Comparison of ENCODE assay signal across 20 mouse cellular contexts in genomic region chr10:67558053-67558452, GRCm38 (mm10). TPM values are rescaled to one million over a fixed set of nuclear protein-coding genes. Genes with fewer than 3 reads are reported as not detected.
DNase-seq lines count a peak whose midpoint lies in the region; ATAC-seq and TF ChIP-seq lines count a peak whose summit lies in the region.
"Had no signal": no experiment of that assay in that cellular context is flagged by ENCODE, and none has a peak within 500 bp of the region (broad histone marks: within the 10 kb centered on the region; RNA-seq: fewer than 3 reads in every experiment).

No protein-coding gene starts in this region.

- no peaks in the 10 kb centered on the region for H3K36me3 ChIP-seq in forebrain, embryonic 14.5 days (ENCODE audit: control insufficient read depth, insufficient read depth, low read length)
- no peaks in the 10 kb centered on the region for H3K36me3 ChIP-seq in forebrain, postnatal 0 days (ENCODE audit: insufficient read depth)
- H3K36me3 ChIP-seq in kidney, embryonic 14.5 days (ENCODE audit: control insufficient read depth, insufficient read depth, low read length), result no peaks in the 10 kb centered on the region
- H3K36me3 ChIP-seq: embryonic facial prominence, embryonic 10.5 days; embryonic facial prominence, embryonic 12.5 days had no signal

- peaks cover 72% of the 10 kb centered on the region for H3K27me3 ChIP-seq in forebrain, embryonic 14.5 days (replicated peaks; ENCODE audit: control insufficient read depth, insufficient read depth, low read length)
- H3K27me3 ChIP-seq in forebrain, postnatal 0 days (ENCODE audit: insufficient read depth, low read length), result peaks cover 46% of the 10 kb centered on the region
- H3K27me3 ChIP-seq in kidney, embryonic 14.5 days (ENCODE audit: control insufficient read depth, insufficient read depth, low read length), result no peaks in the 10 kb centered on the region
- H3K27me3 ChIP-seq: embryonic facial prominence, embryonic 12.5 days had no signal

- H3K9ac ChIP-seq in forebrain, embryonic 14.5 days (ENCODE audit: low read length), result no peak overlapping the region
- H3K9ac ChIP-seq in forebrain, postnatal 0 days, result no peak overlapping the region
- H3K9ac ChIP-seq in kidney, embryonic 14.5 days (ENCODE audit: low read depth, low read length), result no peak overlapping the region
- H3K9ac ChIP-seq: embryonic facial prominence, embryonic 12.5 days; forebrain, embryonic 13.5 days had no signal

- DNase-seq in forebrain, embryonic 14.5 days (ENCODE audit: low spot score), result peak; percentile 20
- no peak for DNase-seq in forebrain, postnatal 0 days
- peak; percentile 69 for DNase-seq in brain, adult 2 months (ENCODE audit: low read depth, low spot score)
- peak; percentile 64 for DNase-seq in telencephalon, adult 2 months (ENCODE audit: low read depth, low spot score)
- DNase-seq: adrenal gland, adult 2 months; adrenal gland, postnatal 10 days; adrenal gland, postnatal 25 days; B cell, adult 2 months; cerebellum, adult 11 months; cerebellum, adult 18-20 months; cerebellum, adult 8-10 months; cerebellum, adult 9-11 months; cerebellum, postnatal 14 days; cerebellum, postnatal 36 days had no signal

- H3K27ac ChIP-seq in forebrain, embryonic 14.5 days (ENCODE audit: low read depth, low read length), result no peak overlapping the region
- no peak overlapping the region for H3K27ac ChIP-seq in forebrain, postnatal 0 days (ENCODE audit: low read depth, low read length)
- H3K27ac ChIP-seq in kidney, embryonic 14.5 days (ENCODE audit: low read depth, low read length), result no peak overlapping the region
- H3K27ac ChIP-seq: embryonic facial prominence, embryonic 10.5 days; embryonic facial prominence, embryonic 12.5 days; forebrain, embryonic 13.5 days had no signal

- 67% methylated on average over 4 of the region's 4 CpGs for WGBS in forebrain, embryonic 14.5 days
- 48% methylated on average over 4 of the region's 4 CpGs for WGBS in forebrain, postnatal 0 days
- 77% methylated on average over 4 of the region's 4 CpGs for WGBS in kidney, embryonic 14.5 days

- TF ChIP-seq CTCF in forebrain, postnatal 0 days (IDR thresholded peaks at IDR 0.05; ENCODE audit: low read depth), result no peak

- no peak overlapping the region for H3K4me3 ChIP-seq in forebrain, embryonic 14.5 days (ENCODE audit: low read depth, low read length)
- H3K4me3 ChIP-seq in forebrain, postnatal 0 days (ENCODE audit: low read depth, low read length), result no peak overlapping the region
- no peak overlapping the region for H3K4me3 ChIP-seq in kidney, embryonic 14.5 days (ENCODE audit: low read length)
- H3K4me3 ChIP-seq: embryonic facial prominence, embryonic 10.5 days; embryonic facial prominence, embryonic 12.5 days; forebrain, embryonic 13.5 days had no signal

- H3K4me2 ChIP-seq in forebrain, embryonic 14.5 days (ENCODE audit: low read length), result no peak overlapping the region
- H3K4me2 ChIP-seq in forebrain, postnatal 0 days (ENCODE audit: low read depth), result no peak overlapping the region
- no peak overlapping the region for H3K4me2 ChIP-seq in kidney, embryonic 14.5 days (replicated peaks; ENCODE audit: low read depth, low read length)
- H3K4me2 ChIP-seq: embryonic facial prominence, embryonic 12.5 days; forebrain, embryonic 13.5 days had no signal

- ATAC-seq in forebrain, embryonic 14.5 days, result no peak
- ATAC-seq in forebrain, postnatal 0 days, result no peak
- no peak for ATAC-seq in kidney, embryonic 14.5 days (ENCODE audit: low FRiP score, low TSS enrichment)
- ATAC-seq: forebrain, embryonic 13.5 days; forebrain, embryonic 16.5 days had no signal

- peaks cover 12% of the 10 kb centered on the region; the same call in 1 of the 2 replicates for H3K9me3 ChIP-seq in forebrain, embryonic 14.5 days (replicated peaks; ENCODE audit: control insufficient read depth, low read length)
- 0 out of 2 replicates have a peak, but pooled peaks cover 9% of the 10 kb centered on the region for H3K9me3 ChIP-seq in forebrain, postnatal 0 days (ENCODE audit: low read length)
- H3K9me3 ChIP-seq in kidney, embryonic 14.5 days (ENCODE audit: control insufficient read depth, low read length), result no peaks in the 10 kb centered on the region
- H3K9me3 ChIP-seq: embryonic facial prominence, embryonic 10.5 days; embryonic facial prominence, embryonic 12.5 days had no signal

- H3K4me1 ChIP-seq in forebrain, embryonic 14.5 days (ENCODE audit: control insufficient read depth, insufficient read depth, low read length), result 0 out of 2 replicates have a peak, but pooled peaks cover 5% of the 10 kb centered on the region
- H3K4me1 ChIP-seq in forebrain, postnatal 0 days (ENCODE audit: insufficient read depth), result no peaks in the 10 kb centered on the region; the same call in 1 of the 2 replicates
- H3K4me1 ChIP-seq in kidney, embryonic 14.5 days (ENCODE audit: control insufficient read depth, insufficient read depth, low read length), result no peaks in the 10 kb centered on the region
- H3K4me1 ChIP-seq: embryonic facial prominence, embryonic 12.5 days had no signal

RNA-seq across cellular contexts. Expression of gene Ado, which starts 9.3 kb away (rescaled TPM):
- 67.3 and 80.5 TPM in 2 replicates for polyA plus RNA-seq in forebrain, embryonic 14.5 days (2014; fragmentation: Nextera tagmentation; extraction: Ambion mirVana)
- total RNA-seq in forebrain, postnatal 0 days (2014; rRNA removed), result 51.9 and 52.6 TPM in 2 replicates
- polyA plus RNA-seq in forebrain, postnatal 0 days (2015; fragmentation: Nextera tagmentation; extraction: Ambion mirVana), result 58.0 and 59.5 TPM in 2 replicates
- polyA plus RNA-seq in kidney, embryonic 14.5 days (2014; fragmentation: Nextera tagmentation; extraction: Ambion mirVana), result 52.6 and 82.1 TPM in 2 replicates

RNA-seq across cellular contexts. Expression of gene Egr2, which starts 22.8 kb away (rescaled TPM):
- 0.08 and 0.12 TPM in 2 replicates for polyA plus RNA-seq in forebrain, embryonic 14.5 days (2014; fragmentation: Nextera tagmentation; extraction: Ambion mirVana)
- 1.3 and 2.5 TPM in 2 replicates for total RNA-seq in forebrain, postnatal 0 days (2014; rRNA removed)
- 1.1 and 1.2 TPM in 2 replicates for polyA plus RNA-seq in forebrain, postnatal 0 days (2015; fragmentation: Nextera tagmentation; extraction: Ambion mirVana)
- polyA plus RNA-seq in kidney, embryonic 14.5 days (2014; fragmentation: Nextera tagmentation; extraction: Ambion mirVana), result 0.97 and 0.99 TPM in 2 replicates
- polyA plus RNA-seq: forebrain, embryonic 11.5 days had no signal
